Mouse (Mus musculus) erythroblast, embryonic 14.5 days (primary cell): ENCODE results near the gene Aox1.

Experiments
- GATA1 ChIP-seq: IDR thresholded peaks from 2 replicates; pipeline ENCODE4 v1.6.1; 2012; ENCODE audit warnings: low read length, inconsistent platforms, mixed read lengths
- TAL1 ChIP-seq: IDR thresholded peaks from 3 replicates; pipeline ENCODE4 v1.6.1; 2012; ENCODE audit warnings: low read length, inconsistent platforms, mixed read lengths

GRCm38 (mm10) chr1:58045546-58045945, 15.8 kb downstream of the Aox1 start:
- TF ChIP-seq TAL1 (no peak), GATA1 (no peak)
